Mouse (Mus musculus): ENCODE results near the gene Lamtor3.

- no peak for TF ChIP-seq USF2 (IDR thresholded peaks at IDR 0.05; ENCODE audit: borderline replicate concordance in 1 of 2, insufficient read depth in 1 of 2, low read depth in 1 of 2, low read length in 2 of 2)
- no peak for TF ChIP-seq CTCF (IDR thresholded peaks at IDR 0.05 in 2 of 3, conservative IDR thresholded peaks at IDR 0.05 in 1 of 3; ENCODE audit: control insufficient read depth in 1 of 3, insufficient read depth in 1 of 3, low read depth in 2 of 3, low read length in 3 of 3, poor library complexity in 1 of 3, severe bottlenecking in 1 of 3)
- TF ChIP-seq EP300 (IDR thresholded peaks at IDR 0.05; ENCODE audit: low read depth in 1 of 2, low read length in 2 of 2) = peak; percentile 57 to 69; a peak in 3 of 4 replicates
- TF ChIP-seq POLR2A (IDR thresholded peaks at IDR 0.05; ENCODE audit: control insufficient read depth in 1 of 2, insufficient read depth in 1 of 2, low read depth in 1 of 2, low read length in 2 of 2, poor library complexity in 1 of 2) = no peak
Measured at GRCm38 (mm10) chr3:137941555-137941954, 23.2 kb downstream of the Lamtor3 start.
